Mouse (Mus musculus) liver, postnatal 0 days (tissue): Measurements from ENCODE around the gene Sh3bp4.

ENCODE experiments used
- CTCF ChIP-seq: sonication (generic); IDR thresholded peaks from 2 replicates; pipeline ENCODE4 v1.5.1; 2016; ENCODE audit warnings: antibody characterized with exemption, low read depth
- EP300 ChIP-seq: IDR thresholded peaks from 2 replicates; pipeline ENCODE4 v1.6.1; 2016; ENCODE audit warnings: antibody characterized with exemption, low read depth, mild to moderate bottlenecking

- TF ChIP-seq EP300 (no peak), CTCF (no peak)
These were observed 47.9 kb downstream of the Sh3bp4 start for GRCm38 (mm10) chr1:89118076-89118475.
